Mouse (Mus musculus): ENCODE data around the gene Ace3. TPM values are rescaled to one million over a fixed set of nuclear protein-coding genes. Genes with fewer than 3 reads are reported as not detected.

The Ace3 gene
- polyA plus RNA-seq, 1 experiment from 2014 or later, result not detected

Other genes starting within 250 kb of the Ace3 start
- 8.7 and 9.2 TPM in 2 replicates for gene Cyb561, start 41.3 kb upstream of the Ace3 start, polyA plus RNA-seq (2014; fragmentation: Nextera tagmentation; extraction: Ambion mirVana)
- gene Ace, start 26.7 kb upstream of the Ace3 start, polyA plus RNA-seq (2014; fragmentation: Nextera tagmentation; extraction: Ambion mirVana), result 0.09 and 0.15 TPM in 2 replicates
- gene Kcnh6, start 13.4 kb downstream of the Ace3 start, polyA plus RNA-seq (2014; fragmentation: Nextera tagmentation; extraction: Ambion mirVana), result 0.14 and 0.39 TPM in 2 replicates
- 75.3 and 82.5 TPM in 2 replicates for gene Dcaf7, start 42.2 kb downstream of the Ace3 start, polyA plus RNA-seq (2014; fragmentation: Nextera tagmentation; extraction: Ambion mirVana)
- gene Taco1, start 71.4 kb downstream of the Ace3 start, polyA plus RNA-seq (2014; fragmentation: Nextera tagmentation; extraction: Ambion mirVana), result 10.3 and 12.9 TPM in 2 replicates
- gene Map3k3, start 89.9 kb downstream of the Ace3 start, polyA plus RNA-seq (2014; fragmentation: Nextera tagmentation; extraction: Ambion mirVana), result 20.9 and 26.1 TPM in 2 replicates
- 0.64 TPM in 1 of 2 replicates, not detected in the other for gene Gm10840, start 166.2 kb downstream of the Ace3 start, polyA plus RNA-seq (2014; fragmentation: Nextera tagmentation; extraction: Ambion mirVana)
- gene Limd2, start 166.2 kb downstream of the Ace3 start, polyA plus RNA-seq (2014; fragmentation: Nextera tagmentation; extraction: Ambion mirVana), result 516 and 591 TPM in 2 replicates
- gene Strada, start 207.5 kb downstream of the Ace3 start, polyA plus RNA-seq (2014; fragmentation: Nextera tagmentation; extraction: Ambion mirVana), result 36.7 and 40.0 TPM in 2 replicates
- gene Ccdc47, start 221.7 kb downstream of the Ace3 start, polyA plus RNA-seq (2014; fragmentation: Nextera tagmentation; extraction: Ambion mirVana), result 53.5 and 68.1 TPM in 2 replicates
- gene Ddx42, start 222.3 kb downstream of the Ace3 start, polyA plus RNA-seq (2014; fragmentation: Nextera tagmentation; extraction: Ambion mirVana), result 96.6 and 110 TPM in 2 replicates